Mouse (Mus musculus) midbrain, postnatal 0 days (tissue): ENCODE data around the gene Jmjd6. TPM values are rescaled to one million over a fixed set of nuclear protein-coding genes. Genes with fewer than 3 reads are reported as not detected.

Source experiments
- ATAC-seq: fragments of 200-750 bp; cut with Nextera tagmentation; 2 replicates; pipeline ENCODE4 v1.8.0; 2017; ENCODE audit warnings: moderate number of reproducible peaks, mild to moderate bottlenecking, moderate TSS enrichment, moderate library complexity; ENCODE audit not compliant: low FRiP score
- DNase-seq: peaks from one replicate; pipeline ENCODE4 v3.0.0-alpha.2; 2015; ENCODE audit warnings: low spot score
- H3K27ac ChIP-seq: fragments of 300-500 bp; sonication (generic); 2 replicates; pipeline ENCODE4 v1.5.1; 2014; ENCODE audit warnings: low read depth, mild to moderate bottlenecking, low read length, mixed read lengths
- H3K27me3 ChIP-seq: fragments of 300-500 bp; sonication (generic); 2 replicates; pipeline ENCODE4 v1.6.1; 2014; ENCODE audit warnings: low read length, control low read depth, mixed read lengths; ENCODE audit not compliant: insufficient read depth
- H3K36me3 ChIP-seq: fragments of 300-500 bp; sonication (generic); 2 replicates; pipeline ENCODE4 v1.6.1; 2014; ENCODE audit warnings: low read length, control low read depth, mixed read lengths; ENCODE audit not compliant: insufficient read depth
- H3K4me1 ChIP-seq: fragments of 300-500 bp; sonication (generic); 2 replicates; pipeline ENCODE4 v1.6.1; 2014; ENCODE audit warnings: mild to moderate bottlenecking, control low read depth, antibody characterized with exemption, low read length, mixed read lengths; ENCODE audit not compliant: insufficient read depth
- H3K4me2 ChIP-seq: fragments of 300-500 bp; sonication (generic); 2 replicates; pipeline ENCODE4 v1.6.1; 2014; ENCODE audit warnings: low read depth, mild to moderate bottlenecking, low read length, mixed read lengths; ENCODE audit not compliant: poor library complexity, severe bottlenecking
- H3K4me3 ChIP-seq: fragments of 300-500 bp; sonication (generic); 2 replicates; pipeline ENCODE4 v1.5.1; 2014; ENCODE audit warnings: low read depth, mild to moderate bottlenecking, low read length, moderate library complexity
- H3K9ac ChIP-seq: fragments of 300-500 bp; sonication (generic); replicated peaks from 2 replicates; pipeline ENCODE4 v1.6.1; 2014; ENCODE audit warnings: mild to moderate bottlenecking, low read length, moderate library complexity, mixed read lengths; ENCODE audit not compliant: poor library complexity, severe bottlenecking
- H3K9me3 ChIP-seq: fragments of 300-500 bp; sonication (generic); 2 replicates; pipeline ENCODE4 v1.6.1; 2016; ENCODE audit warnings: low read length, control low read depth
- CTCF ChIP-seq: IDR thresholded peaks from 2 replicates; pipeline ENCODE4 v1.5.1; 2016; ENCODE audit warnings: antibody characterized with exemption, mild to moderate bottlenecking
- WGBS: fragments of 180-500 bp; shearing (Covaris S2); extraction: QIAGEN DNeasy Blood & Tissue Kit; methylation state at CpG from one replicate; pipeline ENCODE4 v1.1.7; 2014; 5-methylcytosine and 5-hydroxymethylcytosine counted together
- polyA plus RNA-seq: library from polyadenylated mRNA; unstranded; fragments of >200 nt; fragmentation: Nextera tagmentation; extraction: Ambion mirVana; gene quantifications from 2 replicates; pipeline ENCODE4 v1.2.1, GENCODE M21; 2015
- total RNA-seq: library from RNA; depleted of rRNA; stranded (reverse); fragments of >200 nt; gene quantifications from 2 replicates; pipeline ENCODE4 v1.2.3, GENCODE M21; 2014

Jmjd6 gene
- total and polyA plus RNA-seq, 2 experiments from 2014 or later, result 43.6 to 49.8 TPM

- H3K4me2 ChIP-seq, result no peak overlapping the region
- no peak overlapping the region for H3K9ac ChIP-seq
- no peak overlapping the region for H3K4me3 ChIP-seq
- H3K36me3 ChIP-seq, result no peaks in the 10 kb centered on the region
- no peak for TF ChIP-seq CTCF
- no peak overlapping the region for H3K27ac ChIP-seq
- 81% methylated on average over 5 of the region's 5 CpGs for WGBS
- H3K4me1 ChIP-seq, result no peaks in the 10 kb centered on the region; the same call in 1 of the 2 replicates
- no peaks in the 10 kb centered on the region for H3K27me3 ChIP-seq
- ATAC-seq (no peak), DNase-seq (no peak)
- H3K9me3 ChIP-seq, result no peaks in the 10 kb centered on the region
Observed at GRCm38 (mm10) chr11:116819932-116820593, 23.2 kb downstream of the Jmjd6 start.

- ATAC-seq (no peak), DNase-seq (peak; percentile 58)
- TF ChIP-seq CTCF, result no peak
- H3K27ac ChIP-seq, result no peak overlapping the region
- H3K36me3 ChIP-seq, result no peaks in the 10 kb centered on the region
- no peaks in the 10 kb centered on the region for H3K27me3 ChIP-seq
- H3K9ac ChIP-seq, result no peak overlapping the region
- no peak overlapping the region for H3K4me2 ChIP-seq
- H3K4me3 ChIP-seq, result no peak overlapping the region
- peaks cover 6% of the 10 kb centered on the region for H3K4me1 ChIP-seq
- H3K9me3 ChIP-seq, result no peaks in the 10 kb centered on the region
- whole genome bisulfite sequencing, result 73% methylated on average over 8 of the region's 8 CpGs
Observed at GRCm38 (mm10) chr11:116818722-116819121, 24.5 kb downstream of the Jmjd6 start.

GRCm38 (mm10) chr11:116817567-116817966 lies 25.7 kb downstream of the Jmjd6 start:
- no peaks in the 10 kb centered on the region for H3K27me3 ChIP-seq
- H3K27ac ChIP-seq, result no peak overlapping the region
- no peak for ATAC-seq
- WGBS, result 95% methylated on average over 5 of the region's 5 CpGs
- H3K4me3 ChIP-seq, result no peak overlapping the region
- peaks cover 11% of the 10 kb centered on the region for H3K4me1 ChIP-seq
- H3K9me3 ChIP-seq, result no peaks in the 10 kb centered on the region
- no peak overlapping the region for H3K9ac ChIP-seq
- no peak for TF ChIP-seq CTCF
- H3K36me3 ChIP-seq, result no peaks in the 10 kb centered on the region
- DNase-seq, result no peak
- no peak overlapping the region for H3K4me2 ChIP-seq

GRCm38 (mm10) chr11:116816769-116817168 lies 26.5 kb downstream of the Jmjd6 start:
- DNase-seq (no peak), ATAC-seq (no peak)
- Histone ChIP-seq H3K4me2 (no peak overlapping the region), H3K27me3 (no peaks in the 10 kb centered on the region), H3K36me3 (no peaks in the 10 kb centered on the region), H3K4me3 (no peak overlapping the region), H3K27ac (no peak overlapping the region), H3K9me3 (no peaks in the 10 kb centered on the region), H3K4me1 (peaks cover 12% of the 10 kb centered on the region), H3K9ac (no peak overlapping the region)
- 91% methylated on average over 5 of the region's 5 CpGs for whole genome bisulfite sequencing
- no peak for TF ChIP-seq CTCF

GRCm38 (mm10) chr11:116814884-116815415 lies 28.3 kb downstream of the Jmjd6 start:
- Histone ChIP-seq H3K9me3 (no peaks in the 10 kb centered on the region), H3K9ac (no peak overlapping the region), H3K27ac (peak overlapping the region; percentile 52), H3K4me3 (no peak overlapping the region), H3K36me3 (no peaks in the 10 kb centered on the region), H3K4me1 (peaks cover 22% of the 10 kb centered on the region), H3K4me2 (no peak overlapping the region), H3K27me3 (no peaks in the 10 kb centered on the region)
- DNase-seq (no peak), ATAC-seq (no peak)
- WGBS, result 18% methylated on average over 7 of the region's 7 CpGs
- TF ChIP-seq CTCF, result no peak

- H3K27ac ChIP-seq, result peak overlapping the region; percentile 77
- H3K36me3 ChIP-seq, result no peaks in the 10 kb centered on the region
- no peak overlapping the region for H3K4me3 ChIP-seq
- 6% methylated on average over 20 of the region's 20 CpGs for WGBS
- no peaks in the 10 kb centered on the region for H3K27me3 ChIP-seq
- peak; percentile 14 for TF ChIP-seq CTCF
- ATAC-seq, result no peak
- DNase-seq, result peak; percentile 83
- H3K4me1 ChIP-seq, result peaks cover 22% of the 10 kb centered on the region
- no peak overlapping the region for H3K9ac ChIP-seq
- no peaks in the 10 kb centered on the region for H3K9me3 ChIP-seq
- H3K4me2 ChIP-seq, result no peak overlapping the region
Observed at GRCm38 (mm10) chr11:116814076-116814883, 29.0 kb downstream of the Jmjd6 start.
